Mouse (Mus musculus) embryonic facial prominence, embryonic 11.5 days (tissue): ENCODE data around the gene Agrn. TPM values are rescaled to one million over a fixed set of nuclear protein-coding genes. Genes with fewer than 3 reads are reported as not detected.
A peak's percentile ranks its signal among the peaks of the same experiment; 100 is the strongest.

Source experiments
- ATAC-seq: fragments of 200-750 bp; cut with Nextera tagmentation; replicated peaks from 2 replicates; pipeline ENCODE4 v1.8.0; 2017; ENCODE audit warnings: low read depth; ENCODE audit not compliant: insufficient number of reproducible peaks, low FRiP score, low TSS enrichment
- DNase-seq: peaks from one replicate; pipeline ENCODE4 v3.0.0-alpha.2; 2015; ENCODE audit warnings: low spot score
- H3K27ac ChIP-seq: fragments of 300-500 bp; sonication (generic); replicated peaks from 2 replicates; pipeline ENCODE4 v1.5.1; 2014; ENCODE audit warnings: mild to moderate bottlenecking, low read depth, low read length, control low read depth
- H3K27me3 ChIP-seq: fragments of 300-500 bp; sonication (generic); 2 replicates; pipeline ENCODE4 v1.6.1; 2014; ENCODE audit warnings: mild to moderate bottlenecking, low read length, moderate library complexity, mixed read lengths; ENCODE audit not compliant: control insufficient read depth, insufficient read depth
- H3K36me3 ChIP-seq: fragments of 300-500 bp; sonication (generic); replicated peaks from 2 replicates; pipeline ENCODE4 v1.6.1; 2014; ENCODE audit warnings: low read depth, mild to moderate bottlenecking, low read length, moderate library complexity, mixed read lengths; ENCODE audit not compliant: control insufficient read depth, insufficient read depth
- H3K4me1 ChIP-seq: fragments of 300-500 bp; sonication (generic); 2 replicates; pipeline ENCODE4 v1.6.1; 2014; ENCODE audit warnings: low read length, mixed read lengths; ENCODE audit not compliant: control insufficient read depth, insufficient read depth
- H3K4me2 ChIP-seq: fragments of 300-500 bp; sonication (generic); 2 replicates; pipeline ENCODE4 v1.6.1; 2014; ENCODE audit warnings: low read depth, mild to moderate bottlenecking, control low read depth, low read length, moderate library complexity
- H3K4me3 ChIP-seq: fragments of 300-500 bp; sonication (generic); 2 replicates; pipeline ENCODE4 v1.5.1; 2014; ENCODE audit warnings: low read depth, low read length, control low read depth
- H3K9ac ChIP-seq: fragments of 300-500 bp; sonication (generic); replicated peaks from 2 replicates; pipeline ENCODE4 v1.6.1; 2014; ENCODE audit warnings: mild to moderate bottlenecking, control low read depth, low read length
- H3K9me3 ChIP-seq: fragments of 300-500 bp; sonication (generic); replicated peaks from 2 replicates; pipeline ENCODE4 v1.6.1; 2016; ENCODE audit warnings: mild to moderate bottlenecking, low read length, inconsistent platforms, mixed read lengths; ENCODE audit not compliant: control insufficient read depth
- WGBS: fragments of 180-500 bp; shearing (Covaris S2); extraction: QIAGEN DNeasy Blood & Tissue Kit; methylation state at CpG from one replicate; pipeline ENCODE4 v1.1.7; 2014; 5-methylcytosine and 5-hydroxymethylcytosine counted together
- polyA plus RNA-seq: library from polyadenylated mRNA; unstranded; fragments of >200 nt; fragmentation: Nextera tagmentation; extraction: Ambion mirVana; gene quantifications from 2 replicates; pipeline ENCODE4 v1.2.1, GENCODE M21; 2014

The Agrn gene
- polyA plus RNA-seq, 1 experiment from 2014 or later: 39.4 TPM

GRCm38 (mm10) chr4:156227752-156228392 lies 30.6 kb upstream of the Agrn start:
- peaks cover 11% of the 10 kb centered on the region for H3K36me3 ChIP-seq
- H3K9ac ChIP-seq: 0 out of 2 replicates have a peak overlapping the region, but pooled peaks have one; percentile 13
- H3K4me3 ChIP-seq: no peak overlapping the region
- DNase-seq (no peak), ATAC-seq (peak; percentile 18; the same call in 1 of the 2 replicates)
- no peak overlapping the region; the same call in 1 of the 2 replicates for H3K4me2 ChIP-seq
- H3K9me3 ChIP-seq: no peaks in the 10 kb centered on the region
- 41% methylated on average over 18 of the region's 18 CpGs for WGBS
- H3K27me3 ChIP-seq: no peaks in the 10 kb centered on the region
- no peaks in the 10 kb centered on the region; the same call in 1 of the 2 replicates for H3K4me1 ChIP-seq
- no peak overlapping the region for H3K27ac ChIP-seq

DNA sequence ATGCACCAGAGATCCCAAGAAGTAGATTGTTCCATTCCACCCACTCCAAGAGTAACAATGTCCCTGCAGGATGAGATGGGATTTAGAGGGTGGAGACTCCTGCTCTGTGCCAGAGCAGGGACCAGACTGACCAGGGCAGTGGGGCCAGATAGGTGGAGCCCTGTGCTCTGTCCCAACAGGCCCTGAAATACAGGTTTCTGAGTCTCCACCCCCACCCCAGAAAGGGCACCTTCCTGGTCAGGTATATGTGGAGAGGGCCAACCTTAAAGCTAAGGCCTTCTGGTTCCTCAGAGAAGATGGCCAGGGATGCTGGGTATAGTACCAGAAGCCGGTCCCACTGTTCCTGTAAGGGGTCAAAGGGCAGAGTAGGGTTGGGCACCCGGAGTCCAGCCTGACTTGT lies 27.0 kb upstream of the Agrn start:
- H3K27me3 ChIP-seq: no peaks in the 10 kb centered on the region
- WGBS: 94% methylated on average over 2 of the region's 2 CpGs
- H3K4me1 ChIP-seq: no peaks in the 10 kb centered on the region; the same call in 1 of the 2 replicates
- H3K9me3 ChIP-seq: no peaks in the 10 kb centered on the region
- no peaks in the 10 kb centered on the region for H3K36me3 ChIP-seq
- no peak for DNase-seq
- ATAC-seq: no peak
- H3K27ac ChIP-seq: no peak overlapping the region
- no peak overlapping the region for H3K4me2 ChIP-seq
- no peak overlapping the region for H3K4me3 ChIP-seq
- H3K9ac ChIP-seq: no peak overlapping the region

GRCm38 (mm10) chr4:156219936-156220335 lies 22.6 kb upstream of the Agrn start:
- Histone ChIP-seq H3K4me2 (no peak overlapping the region), H3K27ac (no peak overlapping the region), H3K36me3 (no peaks in the 10 kb centered on the region), H3K9me3 (no peaks in the 10 kb centered on the region), H3K4me1 (no peaks in the 10 kb centered on the region), H3K4me3 (no peak overlapping the region), H3K27me3 (no peaks in the 10 kb centered on the region), H3K9ac (no peak overlapping the region)
- ATAC-seq (no peak), DNase-seq (no peak)
- WGBS: 91% methylated on average over 11 of the region's 11 CpGs

- Histone ChIP-seq H3K9ac (no peak overlapping the region), H3K27ac (no peak overlapping the region), H3K36me3 (no peaks in the 10 kb centered on the region), H3K4me3 (no peak overlapping the region), H3K4me1 (no peaks in the 10 kb centered on the region), H3K27me3 (no peaks in the 10 kb centered on the region), H3K9me3 (no peaks in the 10 kb centered on the region), H3K4me2 (no peak overlapping the region)
- ATAC-seq (no peak), DNase-seq (no peak)
- 81% methylated on average over 16 of the region's 16 CpGs for WGBS
These were observed 20.6 kb upstream of the Agrn start for GRCm38 (mm10) chr4:156217838-156218237.

DNA sequence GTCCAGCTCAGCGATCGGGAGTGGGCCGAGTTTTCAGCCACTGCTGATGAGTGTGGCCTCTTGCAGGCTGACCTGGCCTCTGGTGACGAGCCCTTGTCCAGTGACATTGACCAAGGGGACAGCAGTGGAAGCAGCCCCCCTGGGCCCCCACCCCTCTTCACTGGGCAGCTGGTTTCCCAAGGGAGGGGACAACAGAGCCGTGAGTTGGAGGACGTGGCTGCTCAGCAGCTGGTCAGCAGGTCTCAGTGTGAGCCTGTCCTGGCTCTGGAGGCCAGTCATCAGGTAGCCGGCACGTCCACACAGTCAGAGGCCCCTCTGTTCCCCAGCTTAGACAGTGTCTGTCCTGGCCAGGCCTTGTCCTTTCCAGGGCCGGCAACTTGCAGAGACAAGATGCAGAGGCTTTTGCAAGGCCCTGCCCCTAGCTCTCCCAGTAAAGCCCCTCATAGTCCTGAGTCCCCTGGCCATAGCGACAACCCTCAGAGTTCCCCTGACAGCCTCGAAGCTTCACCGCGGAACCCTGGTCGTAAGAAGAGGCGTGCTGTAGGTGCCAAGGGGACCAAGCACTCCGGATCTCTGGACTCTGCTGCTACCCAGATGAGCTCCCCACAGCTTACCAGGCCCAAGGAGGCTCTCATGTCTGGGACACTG lies 19.9 kb upstream of the Agrn start:
- H3K4me2 ChIP-seq: no peak overlapping the region
- H3K9ac ChIP-seq: no peak overlapping the region
- ATAC-seq (no peak; the same call in 1 of the 2 replicates), DNase-seq (no peak)
- no peaks in the 10 kb centered on the region for H3K27me3 ChIP-seq
- H3K36me3 ChIP-seq: no peaks in the 10 kb centered on the region
- no peaks in the 10 kb centered on the region for H3K9me3 ChIP-seq
- H3K27ac ChIP-seq: no peak overlapping the region
- no peak overlapping the region for H3K4me3 ChIP-seq
- no peaks in the 10 kb centered on the region for H3K4me1 ChIP-seq
- WGBS: 82% methylated on average over 16 of the region's 16 CpGs

DNA sequence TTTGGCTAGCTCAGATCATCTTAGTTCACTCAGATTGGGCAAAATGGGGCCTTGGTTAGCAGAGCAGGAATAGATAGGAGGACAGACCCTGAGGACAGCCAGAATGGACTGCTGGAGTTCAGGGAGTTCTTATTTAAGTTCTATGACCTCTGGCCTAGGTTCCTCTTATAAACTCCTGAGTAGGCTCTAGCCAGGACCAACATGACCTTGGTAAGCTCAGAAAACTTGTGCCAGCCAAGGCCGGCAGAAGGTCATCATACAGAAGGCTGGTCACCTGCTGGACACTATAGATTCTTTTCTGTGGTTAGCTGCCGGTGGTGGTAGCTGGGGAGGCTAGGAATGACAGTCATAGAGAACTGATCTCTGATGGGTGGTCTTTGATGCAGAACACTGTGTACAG lies 18.9 kb upstream of the Agrn start:
- Histone ChIP-seq H3K4me1 (no peaks in the 10 kb centered on the region), H3K9ac (no peak overlapping the region), H3K27me3 (no peaks in the 10 kb centered on the region), H3K4me3 (no peak overlapping the region), H3K36me3 (no peaks in the 10 kb centered on the region), H3K4me2 (no peak overlapping the region), H3K9me3 (no peaks in the 10 kb centered on the region), H3K27ac (no peak overlapping the region)
- 87% methylated on average over 2 of the region's 2 CpGs for WGBS
- DNase-seq (no peak), ATAC-seq (no peak)

DNA sequence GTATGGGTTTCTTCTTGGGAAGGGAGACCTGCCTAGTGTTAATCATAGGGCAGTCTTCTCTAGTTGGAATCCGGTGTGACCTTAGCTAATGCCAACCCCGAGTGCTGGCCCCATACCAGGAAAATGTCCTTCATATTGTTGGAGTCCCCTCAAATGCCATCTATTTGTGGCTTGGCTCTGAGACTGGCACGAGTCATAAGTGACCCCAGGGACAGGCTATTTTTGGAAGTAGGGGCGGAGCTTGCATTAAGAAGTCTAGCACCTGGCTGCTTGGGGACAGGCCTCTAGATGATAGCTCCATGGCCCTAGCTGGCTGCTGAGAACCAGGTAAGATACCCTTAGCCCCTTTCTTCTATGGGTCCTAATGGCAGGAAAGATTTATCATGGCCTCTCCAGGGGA lies 18.4 kb upstream of the Agrn start, which contains the start of gene Perm1:
Gene Perm1, plus strand, starts transcription at position 220 of the 400 bp plus-strand sequence.
- 84% methylated on average over 4 of the region's 4 CpGs for WGBS
- H3K4me3 ChIP-seq: no peak within 1 kb of the TSS
- H3K4me1 ChIP-seq: no peaks in the 10 kb centered on the region
- no peak for DNase-seq
- no peaks in the 10 kb centered on the region for H3K36me3 ChIP-seq
- no peak within 1 kb of the TSS for H3K27ac ChIP-seq
- no peaks in the 10 kb centered on the region for H3K27me3 ChIP-seq
- ATAC-seq: no peak
- no peak within 1 kb of the TSS for H3K9ac ChIP-seq
- no peaks in the 10 kb centered on the region for H3K9me3 ChIP-seq
- H3K4me2 ChIP-seq: no peak within 1 kb of the TSS

DNA sequence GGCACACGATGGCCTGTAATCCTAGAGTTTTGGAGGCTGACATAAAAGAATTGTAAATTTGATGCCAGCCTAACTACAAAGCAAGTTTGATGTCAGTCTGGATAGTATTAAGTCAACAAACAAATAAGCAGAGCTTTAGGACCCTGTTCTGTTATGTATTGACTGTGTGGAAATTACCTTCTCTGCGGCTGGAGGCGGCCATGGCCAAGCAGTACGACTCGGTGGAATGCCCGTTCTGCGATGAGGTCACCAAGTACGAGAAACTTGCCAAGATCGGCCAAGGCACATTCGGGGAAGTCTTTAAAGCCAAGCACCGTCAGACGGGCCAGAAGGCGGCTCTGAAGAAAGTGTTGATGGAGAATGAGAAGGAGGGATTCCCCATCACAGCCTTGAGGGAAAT lies 15.8 kb upstream of the Agrn start:
- WGBS: 95% methylated on average over 13 of the region's 13 CpGs
- DNase-seq (no peak), ATAC-seq (no peak)
- Histone ChIP-seq H3K9me3 (no peaks in the 10 kb centered on the region), H3K4me2 (no peak overlapping the region), H3K27ac (no peak overlapping the region), H3K36me3 (no peaks in the 10 kb centered on the region), H3K27me3 (no peaks in the 10 kb centered on the region), H3K4me3 (no peak overlapping the region), H3K4me1 (no peaks in the 10 kb centered on the region), H3K9ac (no peak overlapping the region)
